Mouse (Mus musculus) embryonic facial prominence, embryonic 14.5 days (tissue): ENCODE measurements around the gene Aldh3b2. TPM values are rescaled to one million over a fixed set of nuclear protein-coding genes. Genes with fewer than 3 reads are reported as not detected.
A peak's percentile ranks its signal among the peaks of the same experiment; 100 is the strongest.

Experiments used
- ATAC-seq: fragments of 200-750 bp; cut with Nextera tagmentation; 2 replicates; pipeline ENCODE4 v1.8.0; 2017; ENCODE audit warnings: low read depth, moderate number of reproducible peaks, moderate TSS enrichment
- DNase-seq: peaks from one replicate; pipeline ENCODE4 v3.0.0-alpha.2; 2015; ENCODE audit warnings: low spot score
- H3K27ac ChIP-seq: fragments of 300-500 bp; sonication (generic); replicated peaks from 2 replicates; pipeline ENCODE4 v1.5.1; 2014; ENCODE audit warnings: low read depth, mild to moderate bottlenecking, low read length, moderate library complexity
- H3K27me3 ChIP-seq: fragments of 300-500 bp; sonication (generic); replicated peaks from 2 replicates; pipeline ENCODE4 v1.6.1; 2014; ENCODE audit warnings: low read length; ENCODE audit not compliant: control insufficient read depth, insufficient read depth
- H3K36me3 ChIP-seq: fragments of 300-500 bp; sonication (generic); 2 replicates; pipeline ENCODE4 v1.6.1; 2014; ENCODE audit warnings: low read length, mixed read lengths; ENCODE audit not compliant: control insufficient read depth, insufficient read depth
- H3K4me1 ChIP-seq: fragments of 300-500 bp; sonication (generic); 2 replicates; pipeline ENCODE4 v1.6.1; 2014; ENCODE audit warnings: antibody characterized with exemption, low read length; ENCODE audit not compliant: control insufficient read depth, insufficient read depth
- H3K4me2 ChIP-seq: fragments of 300-500 bp; sonication (generic); 2 replicates; pipeline ENCODE4 v1.6.1; 2014; ENCODE audit warnings: low read depth, mild to moderate bottlenecking, low read length, moderate library complexity, mixed read lengths
- H3K4me3 ChIP-seq: fragments of 300-500 bp; sonication (generic); 2 replicates; pipeline ENCODE4 v1.5.1; 2014; ENCODE audit warnings: low read depth, mild to moderate bottlenecking, low read length
- H3K9ac ChIP-seq: fragments of 300-500 bp; sonication (generic); 2 replicates; pipeline ENCODE4 v1.6.1; 2014; ENCODE audit warnings: low read depth, mild to moderate bottlenecking, low read length, moderate library complexity, mixed read lengths
- H3K9me3 ChIP-seq: fragments of 300-500 bp; sonication (generic); 2 replicates; pipeline ENCODE4 v1.6.1; 2016; ENCODE audit warnings: low read length; ENCODE audit not compliant: control insufficient read depth
- WGBS: fragments of 180-500 bp; shearing (Covaris S2); extraction: QIAGEN DNeasy Blood & Tissue Kit; methylation state at CpG from one replicate; pipeline ENCODE4 v1.1.7; 2014; 5-methylcytosine and 5-hydroxymethylcytosine counted together
- polyA plus RNA-seq: library from polyadenylated mRNA; unstranded; fragments of >200 nt; fragmentation: Nextera tagmentation; extraction: Ambion mirVana; gene quantifications from 2 replicates; pipeline ENCODE4 v1.2.1, GENCODE M21; 2014

Aldh3b2 gene
- polyA plus RNA-seq, 1 experiment from 2014 or later = 9.2 TPM

GRCm38 (mm10) chr19:3942986-3943735 lies 29.0 kb upstream of the Aldh3b2 start:
- Histone ChIP-seq H3K36me3 (no peaks in the 10 kb centered on the region), H3K27ac (no peak overlapping the region), H3K27me3 (no peaks in the 10 kb centered on the region), H3K4me1 (no peaks in the 10 kb centered on the region), H3K9me3 (no peaks in the 10 kb centered on the region), H3K4me3 (no peak overlapping the region), H3K4me2 (peak overlapping the region; percentile 20; the same call in 1 of the 2 replicates), H3K9ac (no peak overlapping the region)
- DNase-seq (no peak), ATAC-seq (no peak)
- 21% methylated on average over 24 of the region's 27 CpGs for WGBS

GRCm38 (mm10) chr19:3945872-3946564 lies 26.1 kb upstream of the Aldh3b2 start:
- Histone ChIP-seq H3K27me3 (no peaks in the 10 kb centered on the region), H3K9ac (no peak overlapping the region), H3K4me2 (no peak overlapping the region), H3K4me3 (no peak overlapping the region), H3K9me3 (no peaks in the 10 kb centered on the region), H3K4me1 (no peaks in the 10 kb centered on the region), H3K36me3 (no peaks in the 10 kb centered on the region), H3K27ac (no peak overlapping the region)
- ATAC-seq (no peak), DNase-seq (no peak)
- WGBS = 26% methylated on average over 10 of the region's 10 CpGs

- no peak overlapping the region for H3K4me2 ChIP-seq
- no peaks in the 10 kb centered on the region for H3K4me1 ChIP-seq
- no peak overlapping the region for H3K9ac ChIP-seq
- WGBS = 0% methylated on average over 2 of the region's 2 CpGs
- H3K27me3 ChIP-seq = no peaks in the 10 kb centered on the region
- no peaks in the 10 kb centered on the region for H3K9me3 ChIP-seq
- H3K4me3 ChIP-seq = no peak overlapping the region
- no peaks in the 10 kb centered on the region for H3K36me3 ChIP-seq
- DNase-seq = peak; percentile 56
- ATAC-seq = peak; percentile 84
- no peak overlapping the region for H3K27ac ChIP-seq
Measured at GRCm38 (mm10) chr19:3946715-3947114, 25.4 kb upstream of the Aldh3b2 start.

- Histone ChIP-seq H3K27ac (no peak overlapping the region), H3K27me3 (no peaks in the 10 kb centered on the region), H3K4me2 (no peak overlapping the region), H3K36me3 (no peaks in the 10 kb centered on the region), H3K9me3 (no peaks in the 10 kb centered on the region), H3K9ac (no peak overlapping the region), H3K4me3 (no peak overlapping the region), H3K4me1 (no peaks in the 10 kb centered on the region)
- 74% methylated on average over 3 of the region's 3 CpGs for WGBS
- DNase-seq (no peak), ATAC-seq (no peak)
Measured at GRCm38 (mm10) chr19:3947813-3948212, 24.3 kb upstream of the Aldh3b2 start.

GRCm38 (mm10) chr19:3948546-3948945 lies 23.6 kb upstream of the Aldh3b2 start:
- Histone ChIP-seq H3K4me1 (no peaks in the 10 kb centered on the region), H3K27me3 (no peaks in the 10 kb centered on the region), H3K9ac (no peak overlapping the region), H3K27ac (no peak overlapping the region), H3K4me2 (no peak overlapping the region), H3K4me3 (no peak overlapping the region), H3K9me3 (no peaks in the 10 kb centered on the region), H3K36me3 (no peaks in the 10 kb centered on the region)
- WGBS = 75% methylated on average over 4 of the region's 14 CpGs
- ATAC-seq = no peak
- DNase-seq = no peak

- Histone ChIP-seq H3K27me3 (no peaks in the 10 kb centered on the region), H3K9me3 (no peaks in the 10 kb centered on the region), H3K4me3 (no peak overlapping the region), H3K4me2 (no peak overlapping the region), H3K36me3 (no peaks in the 10 kb centered on the region), H3K4me1 (no peaks in the 10 kb centered on the region), H3K9ac (no peak overlapping the region), H3K27ac (no peak overlapping the region)
- 73% methylated on average over 3 of the region's 3 CpGs for WGBS
- ATAC-seq (no peak), DNase-seq (no peak)
Measured at GRCm38 (mm10) chr19:3950331-3950730, 21.8 kb upstream of the Aldh3b2 start.

- ATAC-seq (no peak), DNase-seq (no peak)
- no peak overlapping the region for H3K4me3 ChIP-seq
- no peak overlapping the region for H3K4me2 ChIP-seq
- H3K27me3 ChIP-seq = no peaks in the 10 kb centered on the region
- H3K9ac ChIP-seq = no peak overlapping the region
- no peaks in the 10 kb centered on the region for H3K4me1 ChIP-seq
- no peak overlapping the region for H3K27ac ChIP-seq
- H3K36me3 ChIP-seq = no peaks in the 10 kb centered on the region
- H3K9me3 ChIP-seq = no peaks in the 10 kb centered on the region
Measured at GRCm38 (mm10) chr19:3951461-3951860, 20.7 kb upstream of the Aldh3b2 start.

GRCm38 (mm10) chr19:3952099-3952498 lies 20.0 kb upstream of the Aldh3b2 start:
- 54% methylated on average over 1 of the region's 1 CpGs for WGBS

GRCm38 (mm10) chr19:3955033-3955432 lies 17.1 kb upstream of the Aldh3b2 start:
- H3K27me3 ChIP-seq = no peaks in the 10 kb centered on the region
- WGBS = 73% methylated on average over 3 of the region's 3 CpGs
- no peaks in the 10 kb centered on the region for H3K36me3 ChIP-seq
- H3K9me3 ChIP-seq = no peaks in the 10 kb centered on the region
- no peak overlapping the region for H3K4me2 ChIP-seq
- ATAC-seq (no peak), DNase-seq (no peak)
- H3K27ac ChIP-seq = no peak overlapping the region
- H3K4me3 ChIP-seq = no peak overlapping the region
- no peaks in the 10 kb centered on the region for H3K4me1 ChIP-seq
- H3K9ac ChIP-seq = no peak overlapping the region

More at GRCm38 (mm10) chr19:3952099-3952498, 20.0 kb upstream of the Aldh3b2 start:
- Histone ChIP-seq H3K27ac (no peak overlapping the region), H3K4me3 (no peak overlapping the region), H3K27me3 (no peaks in the 10 kb centered on the region), H3K4me1 (no peaks in the 10 kb centered on the region), H3K9ac (no peak overlapping the region), H3K9me3 (no peaks in the 10 kb centered on the region), H3K4me2 (no peak overlapping the region), H3K36me3 (no peaks in the 10 kb centered on the region)
- ATAC-seq (no peak), DNase-seq (no peak)
